Mouse (Mus musculus): Measurements from ENCODE around the gene Elavl3.

DNA sequence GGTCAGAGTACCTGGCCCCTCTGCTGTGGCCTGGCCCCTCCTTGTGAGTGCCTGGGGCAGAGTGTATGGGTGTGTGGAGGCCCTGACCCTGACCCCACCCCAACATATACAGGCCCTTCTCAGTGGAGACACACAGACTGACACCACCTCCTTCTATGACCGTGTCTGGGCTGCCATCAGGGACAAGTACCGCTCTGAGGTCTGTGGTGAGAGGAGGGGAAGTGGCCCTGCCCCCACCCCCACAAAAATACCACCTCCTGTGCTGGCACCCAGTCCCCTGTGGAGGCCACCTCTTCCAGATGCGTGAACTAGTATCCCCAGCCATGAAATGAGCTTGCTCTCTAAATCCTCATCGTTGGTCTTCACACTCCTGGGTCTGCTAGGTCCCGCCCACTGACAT is 40.8 kb downstream of the Elavl3 start:
- no peak for TF ChIP-seq POLR2A (IDR thresholded peaks at IDR 0.05; ENCODE audit: insufficient read length, low read depth)
- no peak for TF ChIP-seq REST (IDR thresholded peaks at IDR 0.05; ENCODE audit: insufficient read depth, insufficient read length)
- TF ChIP-seq TCF12 (IDR thresholded peaks at IDR 0.05; ENCODE audit: insufficient read depth, poor library complexity, severe bottlenecking): no peak
- no peak for TF ChIP-seq MYOD1 (IDR thresholded peaks at IDR 0.05; ENCODE audit: control insufficient read depth in 1 of 3, insufficient read length in 2 of 3, low read depth in 2 of 3)
- TF ChIP-seq E2F4 (IDR thresholded peaks at IDR 0.05; ENCODE audit: insufficient read depth): no peak
- no peak for TF ChIP-seq CEBPB (IDR thresholded peaks at IDR 0.05; ENCODE audit: insufficient read depth, poor library complexity, severe bottlenecking)
- no peak for TF ChIP-seq POLR2AphosphoS2 (IDR thresholded peaks at IDR 0.05; ENCODE audit: insufficient read length, low read depth)
- TF ChIP-seq MAX (IDR thresholded peaks at IDR 0.05; ENCODE audit: low read depth): no peak
- TF ChIP-seq USF1 (IDR thresholded peaks at IDR 0.05; ENCODE audit: low read depth): no peak
- no peak for TF ChIP-seq MYOG (IDR thresholded peaks at IDR 0.05; ENCODE audit: control insufficient read depth in 1 of 3, insufficient read depth in 1 of 3, insufficient read length in 2 of 3, low read depth in 2 of 3)

Measured in myocyte (in vitro differentiated cells).